Mouse (Mus musculus): ENCODE measurements around the gene Arhgap15.

GRCm38 (mm10) chr2:43978177-43979013 is 229.8 kb downstream of the Arhgap15 start:
- TF ChIP-seq CTCF (IDR thresholded peaks at IDR 0.05; ENCODE audit: borderline replicate concordance, control insufficient read depth, extremely low read depth, insufficient read depth, low read length, poor library complexity) (no peak), POLR2A (IDR thresholded peaks at IDR 0.05; ENCODE audit: control insufficient read depth, extremely low read depth, insufficient read depth, low read length, poor library complexity) (no peak)
